Mouse (Mus musculus): Measurements from ENCODE around the gene Zswim3.
"Not testable (repeated sequence)": the region's sequence is repeated elsewhere in the genome, so short reads cannot be mapped to it uniquely, and the experiment has no call there.

Gene Zswim3

GRCm38 (mm10) chr2:164813557-164813956, 8.7 kb downstream of the Zswim3 start:
- DNase-seq (ENCODE audit: low spot score), result no peak

DNA sequence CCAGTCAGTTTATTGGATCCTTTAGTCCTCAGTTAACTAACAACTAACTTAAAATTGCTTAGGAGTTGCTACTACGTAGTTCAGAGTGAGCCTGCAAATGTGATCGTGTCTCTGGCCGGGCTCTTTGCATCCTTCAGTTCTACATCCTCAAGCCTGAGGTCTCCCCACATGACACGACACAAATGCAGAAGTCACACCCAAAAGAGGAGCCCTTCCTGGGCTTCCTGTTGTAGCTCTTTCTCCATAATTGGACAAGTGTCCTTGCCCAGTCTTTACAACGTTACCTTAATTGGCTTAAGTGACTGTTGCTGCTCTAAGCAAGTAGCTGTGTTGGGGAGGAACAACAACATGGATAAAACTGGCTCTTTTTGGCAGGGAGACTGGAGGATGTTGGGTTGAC, 10.4 kb downstream of the Zswim3 start:
- DNase-seq (ENCODE audit: low spot score), result no peak

- no peak for DNase-seq (ENCODE audit: low spot score)
These were observed 10.9 kb downstream of the Zswim3 start for GRCm38 (mm10) chr2:164815821-164816220.

DNA sequence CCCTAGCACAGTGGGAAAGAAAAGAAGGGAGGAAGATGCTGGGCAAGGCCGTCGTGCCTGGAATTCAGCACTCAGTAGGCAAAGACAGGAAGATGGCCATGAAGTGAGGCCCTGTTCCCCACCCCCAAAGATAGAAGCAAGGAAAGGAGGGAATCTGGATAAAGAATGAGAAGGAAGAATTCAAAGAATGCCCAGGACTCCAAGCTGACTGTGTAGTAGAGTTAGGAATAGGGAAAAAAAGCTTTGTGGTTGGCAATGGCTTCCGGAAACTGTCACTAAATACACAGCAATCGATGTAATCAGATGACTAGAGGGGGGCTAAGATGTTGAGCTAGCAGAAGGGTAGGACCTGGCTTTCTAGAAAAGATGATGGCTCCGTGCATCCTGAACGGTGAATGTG, 12.3 kb downstream of the Zswim3 start:
- no peak for DNase-seq (ENCODE audit: low spot score)

GRCm38 (mm10) chr2:164817703-164818102, 12.8 kb downstream of the Zswim3 start:
- no peak for DNase-seq (ENCODE audit: low spot score)

- DNase-seq (ENCODE audit: low spot score), result no peak
These were observed 16.2 kb downstream of the Zswim3 start for GRCm38 (mm10) chr2:164821060-164821459.

GRCm38 (mm10) chr2:164822636-164823165, 17.8 kb downstream of the Zswim3 start, which contains the start of gene Zswim1:
Gene Zswim1, plus strand, starts transcription at chr2:164822686.
- peak; percentile 100 for DNase-seq (ENCODE audit: low spot score)

- no peak for DNase-seq (ENCODE audit: low spot score)
These were observed 18.3 kb downstream of the Zswim3 start for GRCm38 (mm10) chr2:164823181-164823585.

- no peak for DNase-seq (ENCODE audit: low spot score)
These were observed 19.1 kb downstream of the Zswim3 start for GRCm38 (mm10) chr2:164823969-164824368.

- no peak for DNase-seq (ENCODE audit: low spot score)
These were observed 20.6 kb downstream of the Zswim3 start for GRCm38 (mm10) chr2:164825521-164825920.

DNA sequence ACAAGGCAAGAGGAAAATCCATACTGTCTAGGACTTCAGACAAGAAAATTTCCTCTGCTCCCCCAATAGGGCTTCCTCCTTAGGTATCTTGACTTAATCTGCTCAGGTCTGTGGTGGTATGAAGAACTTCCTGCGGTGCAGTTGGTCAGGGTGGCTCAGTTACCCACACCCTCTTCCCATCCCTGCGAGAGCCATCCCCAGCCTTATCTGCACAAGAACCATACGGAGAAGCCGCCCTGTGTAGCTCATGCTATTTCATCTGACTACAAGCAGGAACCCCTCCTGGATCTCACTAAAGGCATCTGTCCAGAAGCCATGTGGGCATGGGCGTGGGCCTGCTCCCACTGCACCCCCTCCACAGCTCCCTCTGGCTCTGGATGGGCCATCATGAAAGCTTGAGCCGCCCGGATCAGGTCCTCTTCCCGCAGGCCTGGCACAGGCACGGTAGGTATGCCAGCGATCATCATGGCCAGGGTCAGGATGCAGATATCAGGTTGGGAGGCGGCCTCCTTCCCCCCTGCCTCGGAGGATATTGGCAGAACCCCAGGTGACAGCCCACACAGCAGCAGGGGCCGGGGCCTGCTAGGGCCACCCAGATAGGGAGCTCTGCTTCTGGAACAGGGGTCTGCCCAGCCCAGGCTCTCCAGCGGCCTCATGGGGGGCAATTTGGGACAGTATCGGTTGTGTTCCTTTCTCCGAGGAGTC, 22.4 kb downstream of the Zswim3 start:
- DNase-seq (ENCODE audit: low spot score), result no peak

- no peak for DNase-seq (ENCODE audit: low spot score)
These were observed 23.5 kb downstream of the Zswim3 start, which contains the start of gene Spata25 for GRCm38 (mm10) chr2:164828437-164828836. Gene Spata25, minus strand, starts transcription at chr2:164828537.

DNA sequence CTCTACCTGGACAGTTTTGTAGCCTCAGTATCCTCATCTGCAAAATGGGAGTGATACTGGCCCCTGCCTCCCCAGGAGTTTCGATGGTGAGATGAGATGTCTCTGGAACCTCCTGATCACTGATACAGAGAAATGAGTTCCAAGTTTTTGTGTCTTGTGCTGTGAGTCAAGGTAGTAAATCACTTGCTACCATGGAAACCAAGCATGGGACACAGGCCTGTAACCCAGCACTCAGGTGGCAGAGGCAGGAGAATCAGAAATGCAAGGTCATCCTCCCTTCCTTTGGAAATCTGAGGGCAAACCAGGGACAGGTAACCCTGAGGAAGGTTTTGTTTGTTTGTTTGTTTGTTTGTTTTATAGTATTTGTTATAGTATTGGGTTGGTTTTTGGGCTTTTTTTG, 24.2 kb downstream of the Zswim3 start:
- DNase-seq (ENCODE audit: low spot score), result no peak

GRCm38 (mm10) chr2:164831029-164831428, 26.1 kb downstream of the Zswim3 start:
- DNase-seq (ENCODE audit: low spot score), result no peak

- DNase-seq (ENCODE audit: low spot score), result no peak
These were observed 27.3 kb downstream of the Zswim3 start for GRCm38 (mm10) chr2:164832032-164832747.

- DNase-seq (ENCODE audit: low spot score), result peak; percentile 60
These were observed 27.9 kb downstream of the Zswim3 start, which contains the start of gene Ctsa for GRCm38 (mm10) chr2:164832748-164833301. Gene Ctsa, plus strand, starts transcription at chr2:164832873.

- peak; percentile 76 for DNase-seq (ENCODE audit: low spot score)
These were observed 28.5 kb downstream of the Zswim3 start, which contains the start of gene Neurl2 for GRCm38 (mm10) chr2:164833314-164833959. Gene Neurl2, minus strand, starts transcription at chr2:164833456.

GRCm38 (mm10) chr2:164834531-164834930, 29.6 kb downstream of the Zswim3 start:
- DNase-seq (ENCODE audit: low spot score), result no peak

DNA sequence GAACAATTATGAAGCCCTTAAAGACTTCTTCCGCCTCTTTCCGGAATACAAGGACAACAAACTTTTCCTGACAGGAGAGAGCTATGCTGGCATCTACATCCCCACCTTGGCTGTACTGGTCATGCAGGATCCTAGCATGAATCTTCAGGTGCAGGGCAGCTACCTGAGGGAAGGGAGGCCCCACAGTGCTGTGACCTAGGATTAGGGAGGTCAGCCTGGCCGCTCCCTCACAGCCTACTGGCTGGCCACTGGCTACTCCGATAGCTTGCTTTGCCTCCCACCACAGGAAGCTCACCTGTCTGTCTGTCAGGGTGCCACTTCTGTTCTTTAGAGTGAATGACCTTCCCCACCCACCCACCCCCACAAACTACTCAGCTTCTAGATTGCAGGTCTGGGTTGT, 30.3 kb downstream of the Zswim3 start:
- DNase-seq (ENCODE audit: low spot score), result no peak

DNA sequence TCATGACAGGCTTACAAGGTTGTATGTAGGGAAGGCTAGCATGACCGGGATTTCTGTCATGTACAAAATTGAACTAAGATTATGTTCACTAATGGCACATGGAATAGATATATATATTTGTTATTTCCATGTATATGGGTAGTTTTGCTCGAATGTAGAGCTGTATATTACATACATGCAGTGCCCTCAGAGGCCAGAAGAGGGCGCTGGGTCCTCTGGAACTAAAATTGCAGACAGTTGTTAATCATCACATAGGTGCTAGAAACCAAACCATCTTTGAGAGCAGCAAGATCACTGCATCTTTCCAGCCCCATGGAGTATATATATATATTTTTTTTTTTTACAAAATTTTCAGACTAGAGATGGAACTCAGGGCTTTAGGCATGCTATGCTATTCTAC, 40.9 kb downstream of the Zswim3 start:
- no peak for DNase-seq (ENCODE audit: low spot score)

DNA sequence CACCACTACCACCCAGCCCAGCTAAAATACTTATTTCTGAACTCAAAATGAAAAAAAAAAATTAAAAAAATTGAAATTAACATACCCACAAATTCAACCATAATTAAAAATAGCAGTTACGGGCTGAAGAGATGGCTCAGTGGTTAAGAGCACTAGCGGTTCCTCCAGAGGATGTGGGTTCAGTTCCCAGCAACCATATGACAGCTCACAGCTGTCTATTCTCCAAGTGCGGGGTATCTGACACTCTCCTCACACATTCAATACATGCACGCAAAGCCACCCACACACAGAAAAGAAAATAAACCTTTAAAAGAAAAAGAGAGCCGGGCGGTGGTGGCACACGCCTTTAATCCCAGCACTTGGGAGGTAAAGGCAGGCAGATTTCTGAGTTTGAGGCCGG, 45.2 kb downstream of the Zswim3 start:
- no peak for DNase-seq (ENCODE audit: low spot score)

DNA sequence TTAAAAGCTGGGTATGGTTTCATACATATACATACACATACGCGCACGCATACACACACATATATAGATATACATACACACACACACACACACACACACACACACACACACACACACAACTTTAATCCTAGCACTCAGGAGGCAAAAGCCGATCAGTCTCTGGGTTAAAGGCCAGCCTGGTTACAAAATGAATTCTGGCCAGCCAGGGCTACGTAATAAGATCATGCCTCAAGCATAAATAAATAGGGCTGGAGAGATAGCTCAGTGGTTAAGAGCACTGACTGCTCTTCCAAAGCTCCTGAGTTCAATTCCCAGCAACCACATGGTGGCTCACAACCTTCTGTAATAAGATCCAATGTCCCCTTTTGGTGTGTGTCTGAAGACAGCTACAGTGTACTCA, 50.7 kb downstream of the Zswim3 start:
- DNase-seq (ENCODE audit: low spot score), result not testable (repeated sequence)
